Mouse (Mus musculus) cortical plate, adult 2 months (tissue): ENCODE measurements at regions not wholly inside any gene's neighbourhood (a gene's known extent, or its start where the extent isn't known, plus 50 kb on each side); places are given as distances from the start of the nearest gene placed in this dataset.

ENCODE experiments used
- CTCF ChIP-seq: fragments of 200-500 bp; IDR thresholded peaks from 2 replicates; pipeline ENCODE4 v1.5.1; 2011; ENCODE audit warnings: mild to moderate bottlenecking, control low read depth, low read length; ENCODE audit not compliant: insufficient read depth; ENCODE audit errors: extremely low read depth
- POLR2A ChIP-seq: fragments of 200-500 bp; IDR thresholded peaks from 2 replicates; pipeline ENCODE4 v1.6.1; 2011; ENCODE audit warnings: mild to moderate bottlenecking, low read length, control low read depth; ENCODE audit not compliant: insufficient read depth; ENCODE audit errors: extremely low read depth

DNA sequence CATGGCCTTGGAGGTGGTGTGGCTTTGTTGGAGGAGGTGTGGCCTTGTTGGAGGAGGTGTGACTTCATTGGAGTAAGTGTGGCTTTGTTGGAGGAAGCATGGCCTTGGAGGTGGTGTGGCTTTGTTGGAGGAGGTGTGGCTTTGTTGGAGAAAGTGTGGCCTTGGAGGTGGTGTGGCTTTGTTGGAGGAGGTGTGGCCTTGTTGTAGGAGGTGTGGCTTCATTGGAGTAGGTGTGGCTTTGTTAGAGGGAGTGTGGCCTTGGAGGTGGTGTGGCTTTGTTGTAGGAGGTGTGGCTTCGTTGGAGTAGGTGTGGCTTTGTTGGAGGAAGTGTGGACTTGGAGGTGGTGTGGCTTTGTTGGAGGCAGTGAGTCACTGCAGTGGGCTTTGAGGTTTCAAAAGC, 385.0 kb downstream of the Ajap1 start:
- no peak for TF ChIP-seq POLR2A
- no peak for TF ChIP-seq CTCF
